Mouse (Mus musculus): ENCODE results near the gene Prpf6. TPM values are rescaled to one million over a fixed set of nuclear protein-coding genes. Genes with fewer than 3 reads are reported as not detected.

Prpf6 gene
- total and polyA plus RNA-seq, 2 experiments from 2014 or later: 23.4 to 31.8 TPM

DNA sequence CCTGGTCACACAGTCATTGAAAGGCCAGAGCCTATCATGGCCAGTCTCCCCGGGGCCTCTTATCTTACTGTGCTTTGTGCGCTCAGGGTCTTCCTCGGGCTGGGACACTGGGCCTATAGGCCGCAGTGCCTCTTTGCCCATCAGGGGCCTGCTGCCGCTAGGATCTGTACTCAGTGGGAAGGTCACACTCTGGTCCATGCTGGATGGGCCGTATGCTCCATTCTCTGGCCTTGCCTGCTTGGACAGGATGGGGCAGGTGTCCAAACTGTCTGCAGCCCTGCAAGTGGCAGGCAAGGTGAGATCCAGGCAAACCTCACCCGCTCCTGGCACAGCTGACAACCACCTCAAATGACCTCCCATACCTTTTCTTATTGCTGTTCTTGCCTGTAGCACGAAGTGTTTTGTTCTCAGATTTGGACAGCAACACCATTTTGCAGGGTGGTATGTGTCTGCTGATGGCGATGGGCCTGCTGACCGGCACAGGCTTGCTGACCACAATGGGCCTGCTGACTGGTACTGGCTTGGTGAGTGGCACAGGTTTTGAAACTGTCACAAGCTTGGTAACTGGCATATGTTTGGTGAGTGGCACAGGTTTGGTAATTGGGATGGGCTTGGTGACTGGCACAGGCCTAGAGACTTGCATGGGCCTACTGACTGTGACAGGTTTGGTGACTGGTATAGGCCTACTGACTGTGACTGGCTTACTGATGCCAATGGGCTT lies 2.5 kb upstream of the Prpf6 start:
- TF ChIP-seq CTCF (IDR thresholded peaks at IDR 0.05; ENCODE audit: low read depth) (no peak), EP300 (IDR thresholded peaks at IDR 0.05; ENCODE audit: low read depth) (no peak)
- Histone ChIP-seq H3K9me3 (replicated peaks; ENCODE audit: control insufficient read depth, low read length) (no peaks in the 10 kb centered on the region), H3K27me3 (ENCODE audit: control insufficient read depth, insufficient read depth, low read length) (no peaks in the 10 kb centered on the region), H3K4me1 (ENCODE audit: control insufficient read depth, insufficient read depth) (peaks cover 16% of the 10 kb centered on the region), H3K4me3 (ENCODE audit: low read depth, low read length) (no peak overlapping the region), H3K4me2 (ENCODE audit: low read depth, low read length) (no peak overlapping the region), H3K9ac (replicated peaks; ENCODE audit: low read depth, low read length) (no peak overlapping the region), H3K36me3 (replicated peaks; ENCODE audit: control insufficient read depth, insufficient read depth, low read length) (peaks cover 56% of the 10 kb centered on the region), H3K27ac (ENCODE audit: low read depth) (no peak overlapping the region)
- ATAC-seq (ENCODE audit: insufficient read depth, low read depth) (no peak), DNase-seq (ENCODE audit: low spot score) (no peak)
- 86% methylated on average over 10 of the region's 10 CpGs for WGBS

GRCm38 (mm10) chr2:181589732-181590105 lies 1.9 kb upstream of the Prpf6 start:
- ATAC-seq (ENCODE audit: insufficient read depth, low read depth) (no peak), DNase-seq (ENCODE audit: low spot score) (no peak)
- peaks cover 51% of the 10 kb centered on the region for H3K36me3 ChIP-seq (replicated peaks; ENCODE audit: control insufficient read depth, insufficient read depth, low read length)
- no peak overlapping the region for H3K9ac ChIP-seq (replicated peaks; ENCODE audit: low read depth, low read length)
- no peak overlapping the region for H3K4me2 ChIP-seq (ENCODE audit: low read depth, low read length)
- no peak for TF ChIP-seq CTCF (IDR thresholded peaks at IDR 0.05; ENCODE audit: low read depth)
- TF ChIP-seq EP300 (IDR thresholded peaks at IDR 0.05; ENCODE audit: low read depth): no peak
- no peaks in the 10 kb centered on the region for H3K9me3 ChIP-seq (replicated peaks; ENCODE audit: control insufficient read depth, low read length)
- 92% methylated on average over 9 of the region's 9 CpGs for WGBS
- H3K4me3 ChIP-seq (ENCODE audit: low read depth, low read length): no peak overlapping the region
- H3K4me1 ChIP-seq (ENCODE audit: control insufficient read depth, insufficient read depth): peaks cover 16% of the 10 kb centered on the region
- H3K27me3 ChIP-seq (ENCODE audit: control insufficient read depth, insufficient read depth, low read length): no peaks in the 10 kb centered on the region
- no peak overlapping the region for H3K27ac ChIP-seq (ENCODE audit: low read depth)

- TF ChIP-seq EP300 (IDR thresholded peaks at IDR 0.05; ENCODE audit: low read depth) (no peak), CTCF (IDR thresholded peaks at IDR 0.05; ENCODE audit: low read depth) (no peak)
- H3K27me3 ChIP-seq (ENCODE audit: control insufficient read depth, insufficient read depth, low read length): no peaks in the 10 kb centered on the region
- H3K27ac ChIP-seq (ENCODE audit: low read depth): no peak overlapping the region
- peaks cover 43% of the 10 kb centered on the region for H3K36me3 ChIP-seq (replicated peaks; ENCODE audit: control insufficient read depth, insufficient read depth, low read length)
- DNase-seq (ENCODE audit: low spot score) (no peak), ATAC-seq (ENCODE audit: insufficient read depth, low read depth) (no peak)
- H3K4me2 ChIP-seq (ENCODE audit: low read depth, low read length): no peak overlapping the region
- H3K4me3 ChIP-seq (ENCODE audit: low read depth, low read length): no peak overlapping the region
- no peak overlapping the region for H3K9ac ChIP-seq (replicated peaks; ENCODE audit: low read depth, low read length)
- H3K9me3 ChIP-seq (replicated peaks; ENCODE audit: control insufficient read depth, low read length): no peaks in the 10 kb centered on the region
- WGBS: 95% methylated on average over 5 of the region's 5 CpGs
- H3K4me1 ChIP-seq (ENCODE audit: control insufficient read depth, insufficient read depth): peaks cover 16% of the 10 kb centered on the region
Measured at GRCm38 (mm10) chr2:181590471-181590870, 1.2 kb upstream of the Prpf6 start.

- ATAC-seq (ENCODE audit: insufficient read depth, low read depth) (peak; percentile 87), DNase-seq (ENCODE audit: low spot score) (no peak)
- peaks cover 27% of the 10 kb centered on the region for H3K36me3 ChIP-seq (replicated peaks; ENCODE audit: control insufficient read depth, insufficient read depth, low read length)
- H3K27ac ChIP-seq (ENCODE audit: low read depth): peak within 1 kb of the TSS; percentile 80
- H3K4me3 ChIP-seq (ENCODE audit: low read depth, low read length): peak within 1 kb of the TSS; percentile 81
- peaks cover 16% of the 10 kb centered on the region for H3K4me1 ChIP-seq (ENCODE audit: control insufficient read depth, insufficient read depth)
- no peak for TF ChIP-seq CTCF (IDR thresholded peaks at IDR 0.05; ENCODE audit: low read depth)
- TF ChIP-seq EP300 (IDR thresholded peaks at IDR 0.05; ENCODE audit: low read depth): no peak
- no peaks in the 10 kb centered on the region for H3K27me3 ChIP-seq (ENCODE audit: control insufficient read depth, insufficient read depth, low read length)
- peak within 1 kb of the TSS; percentile 89 for H3K9ac ChIP-seq (replicated peaks; ENCODE audit: low read depth, low read length)
- H3K9me3 ChIP-seq (replicated peaks; ENCODE audit: control insufficient read depth, low read length): no peaks in the 10 kb centered on the region
- WGBS: under 1% methylated on average over 62 of the region's 97 CpGs
- H3K4me2 ChIP-seq (ENCODE audit: low read depth, low read length): peak within 1 kb of the TSS; percentile 87
Measured at GRCm38 (mm10) chr2:181592231-181593041, 768 bp downstream of the Prpf6 start, which contains the start of gene Zfp512b. Gene Zfp512b, minus strand, starts transcription at chr2:181592803.

DNA sequence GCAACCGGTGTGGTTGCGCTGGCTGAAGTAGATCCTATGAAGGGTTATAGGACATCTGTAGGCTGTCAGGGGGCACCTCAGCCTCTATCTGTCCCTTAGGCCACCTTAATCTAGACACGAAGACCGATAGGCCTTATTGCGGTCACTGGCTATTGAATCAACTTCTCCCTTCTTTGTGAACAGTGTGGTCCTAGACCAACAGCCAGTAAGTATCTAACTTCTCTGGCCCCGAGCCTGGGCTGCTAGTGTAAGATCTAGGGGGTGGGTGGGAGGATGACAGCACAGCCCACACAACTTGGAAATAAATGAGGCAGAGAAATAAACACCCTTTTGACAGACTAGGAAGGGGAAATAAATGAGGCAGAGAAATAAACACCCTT lies 1.4 kb downstream of the Prpf6 start:
- no peaks in the 10 kb centered on the region for H3K27me3 ChIP-seq (ENCODE audit: control insufficient read depth, insufficient read depth, low read length)
- peaks cover 21% of the 10 kb centered on the region for H3K36me3 ChIP-seq (replicated peaks; ENCODE audit: control insufficient read depth, insufficient read depth, low read length)
- no peaks in the 10 kb centered on the region for H3K9me3 ChIP-seq (replicated peaks; ENCODE audit: control insufficient read depth, low read length)
- peaks cover 17% of the 10 kb centered on the region for H3K4me1 ChIP-seq (ENCODE audit: control insufficient read depth, insufficient read depth)
- H3K4me2 ChIP-seq (ENCODE audit: low read depth, low read length): peak overlapping the region; percentile 87
- H3K27ac ChIP-seq (ENCODE audit: low read depth): peak overlapping the region; percentile 80
- no peak for TF ChIP-seq CTCF (IDR thresholded peaks at IDR 0.05; ENCODE audit: low read depth)
- no peak for TF ChIP-seq EP300 (IDR thresholded peaks at IDR 0.05; ENCODE audit: low read depth)
- H3K9ac ChIP-seq (replicated peaks; ENCODE audit: low read depth, low read length): peak overlapping the region; percentile 89
- DNase-seq (ENCODE audit: low spot score) (no peak), ATAC-seq (ENCODE audit: insufficient read depth, low read depth) (peak; percentile 22)
- WGBS: 3% methylated on average over 6 of the region's 6 CpGs
- H3K4me3 ChIP-seq (ENCODE audit: low read depth, low read length): peak overlapping the region; percentile 81
